Mouse (Mus musculus) lung, postnatal 0 days (tissue): ENCODE measurements around the gene Bmpr1a.

Source experiments
- CTCF ChIP-seq: IDR thresholded peaks from 2 replicates; pipeline ENCODE4 v1.5.1; 2016; ENCODE audit warnings: antibody characterized with exemption, mild to moderate bottlenecking
- EP300 ChIP-seq: IDR thresholded peaks from 2 replicates; pipeline ENCODE4 v1.6.1; 2016; ENCODE audit warnings: antibody characterized with exemption, mild to moderate bottlenecking, control low read depth

DNA sequence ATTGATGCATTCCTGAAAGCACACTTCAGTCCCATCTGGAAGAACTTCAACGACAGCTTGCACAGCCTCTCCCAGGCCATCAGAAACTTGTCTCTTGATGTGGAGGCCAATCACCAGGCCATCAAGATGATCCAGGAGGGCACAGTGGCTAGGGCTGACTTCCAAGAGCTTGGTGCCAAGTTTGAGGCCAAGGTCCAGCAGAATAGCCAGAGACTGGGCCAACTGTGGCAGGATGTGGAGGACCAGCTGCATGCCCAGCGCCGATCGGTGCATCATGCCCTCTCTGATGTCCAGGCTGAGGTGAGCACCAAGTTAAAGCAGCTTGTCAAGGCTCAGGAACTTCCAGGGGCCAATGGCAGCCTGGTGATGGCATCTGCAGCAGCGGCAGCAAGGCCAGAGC, 105.3 kb downstream of the Bmpr1a start:
- TF ChIP-seq CTCF (no peak), EP300 (no peak)
